Mouse (Mus musculus) liver, embryonic 16.5 days (tissue): ENCODE results near the gene Aup1. TPM values are rescaled to one million over a fixed set of nuclear protein-coding genes. Genes with fewer than 3 reads are reported as not detected.

Source experiments
- ATAC-seq: fragments of 200-750 bp; cut with Nextera tagmentation; 2 replicates; pipeline ENCODE4 v1.8.0; 2017; ENCODE audit warnings: low read depth, mild to moderate bottlenecking, moderate number of reproducible peaks, moderate library complexity
- H3K27ac ChIP-seq: fragments of 300-500 bp; sonication (generic); 2 replicates; pipeline ENCODE4 v1.5.1; 2014; ENCODE audit warnings: mild to moderate bottlenecking, low read length
- H3K27me3 ChIP-seq: fragments of 300-500 bp; sonication (generic); 2 replicates; pipeline ENCODE4 v1.6.1; 2014; ENCODE audit warnings: low read depth, low read length, mixed read lengths; ENCODE audit not compliant: control insufficient read depth, insufficient read depth
- H3K36me3 ChIP-seq: fragments of 300-500 bp; sonication (generic); 2 replicates; pipeline ENCODE4 v1.6.1; 2014; ENCODE audit warnings: mild to moderate bottlenecking; ENCODE audit not compliant: control insufficient read depth, insufficient read depth
- H3K4me1 ChIP-seq: fragments of 300-500 bp; sonication (generic); 2 replicates; pipeline ENCODE4 v1.6.1; 2014; ENCODE audit warnings: low read depth, low read length, mixed read lengths; ENCODE audit not compliant: control insufficient read depth
- H3K4me2 ChIP-seq: fragments of 300-500 bp; sonication (generic); 2 replicates; pipeline ENCODE4 v1.6.1; 2014; ENCODE audit warnings: low read depth, low read length, mixed read lengths
- H3K4me3 ChIP-seq: fragments of 300-500 bp; sonication (generic); 2 replicates; pipeline ENCODE4 v1.5.1; 2014; ENCODE audit warnings: low read depth, mild to moderate bottlenecking, low read length
- H3K9ac ChIP-seq: fragments of 300-500 bp; sonication (generic); 2 replicates; pipeline ENCODE4 v1.6.1; 2014; ENCODE audit warnings: low read depth, low read length
- H3K9me3 ChIP-seq: fragments of 300-500 bp; sonication (generic); replicated peaks from 2 replicates; pipeline ENCODE4 v1.6.1; 2016; ENCODE audit warnings: low read length; ENCODE audit not compliant: control insufficient read depth
- WGBS: fragments of 180-500 bp; shearing (Covaris S2); extraction: QIAGEN DNeasy Blood & Tissue Kit; methylation state at CpG from one replicate; pipeline ENCODE4 v1.1.7; 2014; ENCODE audit not compliant: insufficient replicate concordance; 5-methylcytosine and 5-hydroxymethylcytosine counted together
- microRNA counts: library from miRNA; unstranded; fragments of <30 nt; microRNA quantifications from one replicate; lab custom pipeline; 2016
- microRNA-seq: library from miRNA; unstranded; fragments of <30 nt; microRNA quantifications from one replicate; pipeline ENCODE4, GENCODE M21; 2016
- polyA plus RNA-seq: library from polyadenylated mRNA; unstranded; fragments of >200 nt; fragmentation: Nextera tagmentation; extraction: Ambion mirVana; gene quantifications from 2 replicates; pipeline ENCODE4 v1.2.1, GENCODE M21; 2015

Gene Aup1
- polyA plus RNA-seq, 1 experiment from 2014 or later, result 190 TPM

DNA sequence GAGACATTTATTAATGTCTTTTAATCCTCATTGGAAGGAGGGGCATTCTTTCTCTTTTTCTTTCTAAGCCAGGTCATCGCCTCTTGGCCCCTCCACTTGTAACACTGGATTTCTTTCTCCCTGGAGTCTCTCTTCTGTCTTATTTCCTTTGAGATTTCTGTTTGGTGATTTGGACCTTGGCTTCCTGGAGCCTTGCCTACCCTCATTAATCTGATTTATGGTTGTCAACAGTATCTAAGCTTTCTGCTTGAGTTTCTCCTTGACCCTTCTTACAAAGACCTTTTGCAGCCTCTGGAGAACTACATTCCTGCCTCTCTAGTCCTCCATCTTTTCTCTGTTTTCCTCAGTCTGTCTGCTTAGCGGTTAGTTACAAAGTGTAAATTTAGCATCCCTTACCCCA lies 44.1 kb downstream of the Aup1 start:
- no peaks in the 10 kb centered on the region; the same call in 1 of the 2 replicates for H3K27me3 ChIP-seq
- 54% methylated on average over 2 of the region's 2 CpGs for WGBS
- no peak overlapping the region for H3K4me3 ChIP-seq
- H3K36me3 ChIP-seq, result no peaks in the 10 kb centered on the region
- H3K9me3 ChIP-seq, result 0 out of 2 replicates have a peak, but pooled peaks cover 2% of the 10 kb centered on the region
- H3K4me1 ChIP-seq, result peaks cover 24% of the 10 kb centered on the region
- no peak overlapping the region for H3K4me2 ChIP-seq
- no peak overlapping the region for H3K9ac ChIP-seq
- ATAC-seq, result no peak
- H3K27ac ChIP-seq, result no peak overlapping the region

DNA sequence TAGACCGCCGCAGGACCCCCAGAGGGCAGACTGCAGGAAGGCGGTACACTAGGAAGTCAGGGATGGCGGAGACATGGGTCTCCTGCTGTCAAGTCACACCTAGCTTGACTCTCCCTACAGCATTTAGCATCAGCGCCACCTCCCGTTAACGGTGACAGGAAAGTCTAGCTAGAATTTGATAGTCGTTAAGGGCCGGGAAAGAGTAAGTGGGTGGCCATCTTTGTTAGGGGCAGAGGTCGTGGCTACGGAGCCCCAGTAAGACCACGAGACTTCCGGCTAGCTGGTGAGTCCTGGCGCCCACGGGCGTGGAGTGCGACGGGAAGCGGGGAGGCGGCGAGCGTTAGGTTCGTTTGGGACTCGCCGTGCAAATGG lies 47.0 kb downstream of the Aup1 start, which contains the start of the genes Ccdc142 and Gm42688:
Gene Ccdc142 (plus strand): TSS at position 286 of the 372 bp plus-strand sequence.
Gene Gm42688 (plus strand): TSS at position 302 of the 372 bp plus-strand sequence.
- H3K27ac ChIP-seq, result peak within 1 kb of the TSS; percentile 85
- peaks cover 24% of the 10 kb centered on the region for H3K4me1 ChIP-seq
- H3K27me3 ChIP-seq, result no peaks in the 10 kb centered on the region; the same call in 1 of the 2 replicates
- WGBS, result under 1% methylated on average over 25 of the region's 25 CpGs
- H3K4me3 ChIP-seq, result peak within 1 kb of the TSS; percentile 86
- no peaks in the 10 kb centered on the region for H3K9me3 ChIP-seq
- H3K9ac ChIP-seq, result peak within 1 kb of the TSS; percentile 90
- ATAC-seq, result peak; percentile 83
- H3K4me2 ChIP-seq, result peak within 1 kb of the TSS; percentile 100
- H3K36me3 ChIP-seq, result no peaks in the 10 kb centered on the region

DNA sequence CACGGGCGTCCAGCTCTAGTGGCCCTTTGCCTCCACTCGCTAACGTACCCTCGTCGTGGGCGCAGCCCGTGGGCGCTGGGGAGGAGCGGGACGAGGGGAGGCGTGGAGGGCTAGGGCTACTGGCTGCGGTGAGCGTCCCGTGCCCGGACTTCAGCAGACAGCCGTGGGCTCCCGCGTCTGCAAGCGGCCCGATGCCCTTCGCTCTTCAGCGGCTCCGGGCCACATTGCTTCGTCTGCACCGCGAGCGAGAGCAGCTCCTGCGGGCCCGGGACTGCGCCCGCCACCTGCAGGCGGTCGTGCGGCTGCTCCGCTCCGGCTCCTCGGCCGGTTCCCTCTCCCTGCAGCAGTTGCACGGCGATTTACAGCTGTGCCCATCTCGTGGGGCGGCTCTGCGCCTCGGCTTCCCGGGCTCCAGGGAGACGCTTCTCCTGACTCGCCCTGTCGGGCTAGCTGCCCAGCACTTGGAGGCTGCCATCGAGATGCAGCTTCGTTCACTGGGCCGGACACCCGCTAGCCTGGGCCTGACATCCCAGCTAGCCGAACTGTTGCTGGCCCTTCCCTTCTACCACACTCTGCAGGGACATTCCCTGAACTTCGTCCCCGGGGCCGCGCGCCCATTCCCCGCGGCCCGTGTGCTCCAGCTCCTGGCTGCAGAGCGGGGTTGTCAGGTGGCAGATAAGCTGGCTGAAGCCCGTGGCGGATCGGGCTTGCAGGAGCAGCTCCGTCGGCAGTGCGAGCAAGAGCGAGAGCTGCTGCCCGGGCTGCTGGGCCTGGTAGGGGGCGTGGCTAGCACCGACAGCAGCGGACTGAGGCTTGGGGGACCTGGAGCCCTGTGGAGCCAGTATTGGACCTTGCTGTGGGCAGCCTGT lies 47.6 kb downstream of the Aup1 start:
- Histone ChIP-seq H3K27ac (peak overlapping the region; percentile 85), H3K36me3 (no peaks in the 10 kb centered on the region), H3K27me3 (no peaks in the 10 kb centered on the region; the same call in 1 of the 2 replicates), H3K9me3 (no peaks in the 10 kb centered on the region), H3K4me1 (peaks cover 24% of the 10 kb centered on the region), H3K4me2 (peak overlapping the region; percentile 100), H3K4me3 (peak overlapping the region; percentile 86), H3K9ac (peak overlapping the region; percentile 90)
- under 1% methylated on average over 68 of the region's 74 CpGs for WGBS
- ATAC-seq, result peak; percentile 72

DNA sequence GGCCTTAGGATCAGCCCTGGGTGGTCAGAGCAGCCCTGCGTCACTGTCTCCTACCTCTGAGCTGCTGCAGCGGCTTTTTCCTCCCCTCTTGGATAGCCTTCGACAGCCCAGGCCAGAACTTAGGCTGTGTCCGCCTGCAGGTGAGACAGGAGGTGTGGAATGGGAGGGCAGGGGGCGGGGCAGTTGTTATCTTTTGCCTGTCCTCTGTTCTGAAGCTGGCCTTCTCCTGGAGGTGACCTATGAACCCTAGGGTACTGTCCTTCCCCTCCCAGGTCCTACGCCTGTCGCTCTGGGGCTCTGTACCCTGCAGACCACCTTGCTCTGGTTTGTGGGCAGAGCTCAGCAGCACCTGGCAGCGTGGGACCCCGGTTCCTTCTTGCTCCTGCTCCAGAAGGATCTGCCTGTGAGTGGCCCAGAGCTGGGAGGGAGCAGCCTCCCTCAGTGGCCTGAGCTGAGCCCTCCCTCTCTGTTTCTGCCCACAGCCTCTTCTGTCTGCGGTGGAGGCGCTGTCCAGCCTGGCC lies 48.9 kb downstream of the Aup1 start:
- Histone ChIP-seq H3K36me3 (no peaks in the 10 kb centered on the region), H3K9me3 (no peaks in the 10 kb centered on the region), H3K4me3 (no peak overlapping the region), H3K27me3 (no peaks in the 10 kb centered on the region; the same call in 1 of the 2 replicates), H3K4me1 (peaks cover 30% of the 10 kb centered on the region), H3K4me2 (peak overlapping the region; percentile 100), H3K9ac (peak overlapping the region; percentile 90; the same call in 1 of the 2 replicates), H3K27ac (no peak overlapping the region)
- WGBS, result 59% methylated on average over 11 of the region's 11 CpGs
- peak; percentile 41 for ATAC-seq

DNA sequence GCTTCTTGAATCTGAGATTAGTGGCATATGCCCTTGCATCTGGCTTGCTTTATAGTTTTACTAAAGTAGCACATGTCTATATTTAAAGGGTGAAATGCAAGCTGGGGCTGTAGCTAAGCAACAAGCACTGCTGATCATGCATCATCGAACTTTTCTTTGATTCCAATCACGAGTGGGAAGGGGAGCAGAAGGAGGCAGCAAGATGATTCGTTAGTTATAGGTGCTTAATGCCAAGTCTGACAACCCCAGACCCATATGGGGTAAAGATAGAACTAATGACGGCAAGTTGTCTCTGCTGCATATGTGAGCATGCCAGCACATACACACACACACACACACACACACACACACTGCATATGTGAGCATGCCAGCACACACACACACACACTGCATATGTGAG lies 49.8 kb downstream of the Aup1 start:
- ATAC-seq, result no peak
- Histone ChIP-seq H3K4me1 (peaks cover 32% of the 10 kb centered on the region), H3K4me3 (no peak overlapping the region), H3K36me3 (no peaks in the 10 kb centered on the region), H3K9me3 (no peaks in the 10 kb centered on the region), H3K27me3 (no peaks in the 10 kb centered on the region; the same call in 1 of the 2 replicates), H3K27ac (no peak overlapping the region), H3K4me2 (no peak overlapping the region), H3K9ac (no peak overlapping the region)
- 64% methylated on average over 4 of the region's 4 CpGs for WGBS

MicroRNAs encoded within 50 kb of the gene (microRNA counts, 519-probe panel; counts per million panel counts)
- 2,153 counts per million, percentile 34 among the panel's probes with 10 or more counts for microRNA mmu-miR-3470a+mmu-miR-3470b (lab: Ali Mortazavi, UCI)

Small RNA genes lying within 50 kb of the gene (microRNA-seq; reads per million reads assigned to microRNA genes)
- not detected for gene Mir3470a
- gene Mir7040, result not detected

Other genes starting within 250 kb of the Aup1 start
- gene Sema4f, start 114.8 kb upstream of the Aup1 start, polyA plus RNA-seq, result 0.06 and 0.11 TPM in 2 replicates
- 11.6 and 12.7 TPM in 2 replicates for gene M1ap, start 107.6 kb upstream of the Aup1 start, polyA plus RNA-seq
- gene Dok1, start 21.1 kb upstream of the Aup1 start, polyA plus RNA-seq, result 15.7 and 16.1 TPM in 2 replicates
- 1.9 and 2.1 TPM in 2 replicates for gene Loxl3, start 20.3 kb upstream of the Aup1 start, polyA plus RNA-seq
- gene Htra2, start 752 bp downstream of the Aup1 start, polyA plus RNA-seq, result 72.0 and 72.4 TPM in 2 replicates
- 9.0 and 9.3 TPM in 2 replicates for gene Dqx1, start 3.3 kb downstream of the Aup1 start, polyA plus RNA-seq
- gene Tlx2, start 15.8 kb downstream of the Aup1 start, polyA plus RNA-seq, result not detected in 2 replicates
- 15.6 and 17.1 TPM in 2 replicates for gene Pcgf1, start 23.3 kb downstream of the Aup1 start, polyA plus RNA-seq
- 0.25 and 0.48 TPM in 2 replicates for gene Lbx2, start 31.8 kb downstream of the Aup1 start, polyA plus RNA-seq
- gene Ccdc142, start 47.1 kb downstream of the Aup1 start, polyA plus RNA-seq, result 0.59 and 1.1 TPM in 2 replicates
- 0.81 and 1.1 TPM in 2 replicates for gene Gm42688, start 47.1 kb downstream of the Aup1 start, polyA plus RNA-seq
- 66.1 and 73.4 TPM in 2 replicates for gene Mrpl53, start 54.5 kb downstream of the Aup1 start, polyA plus RNA-seq
- gene Mogs, start 61.0 kb downstream of the Aup1 start, polyA plus RNA-seq, result 4.5 and 6.8 TPM in 2 replicates
- 27.2 and 28.3 TPM in 2 replicates for gene Wbp1, start 67.0 kb downstream of the Aup1 start, polyA plus RNA-seq
- 4.1 and 5.2 TPM in 2 replicates for gene Ino80b, start 70.9 kb downstream of the Aup1 start, polyA plus RNA-seq
- 16.1 and 16.4 TPM in 2 replicates for gene Rtkn, start 80.9 kb downstream of the Aup1 start, polyA plus RNA-seq
- 0.39 and 0.85 TPM in 2 replicates for gene Wdr54, start 101.9 kb downstream of the Aup1 start, polyA plus RNA-seq
- 0.15 and 0.30 TPM in 2 replicates for gene 1700003E16Rik, start 101.9 kb downstream of the Aup1 start, polyA plus RNA-seq
- 23.0 and 26.9 TPM in 2 replicates for gene Dctn1, start 111.4 kb downstream of the Aup1 start, polyA plus RNA-seq
- 0.89 and 0.93 TPM in 2 replicates for gene Slc4a5, start 165.3 kb downstream of the Aup1 start, polyA plus RNA-seq